Mouse (Mus musculus) left cerebral cortex, adult 9 months (tissue): ENCODE results near the gene Spata1.
"Not testable (repeated sequence)": the region's sequence is repeated elsewhere in the genome, so short reads cannot be mapped to it uniquely, and the experiment has no call there.

ENCODE experiments used
- DNase-seq, 2 experiments: peaks; one replicate each; pipeline ENCODE4 v3.0.0; 2022; ENCODE audit warnings: low spot score in 2 of 2

The Spata1 gene

DNA sequence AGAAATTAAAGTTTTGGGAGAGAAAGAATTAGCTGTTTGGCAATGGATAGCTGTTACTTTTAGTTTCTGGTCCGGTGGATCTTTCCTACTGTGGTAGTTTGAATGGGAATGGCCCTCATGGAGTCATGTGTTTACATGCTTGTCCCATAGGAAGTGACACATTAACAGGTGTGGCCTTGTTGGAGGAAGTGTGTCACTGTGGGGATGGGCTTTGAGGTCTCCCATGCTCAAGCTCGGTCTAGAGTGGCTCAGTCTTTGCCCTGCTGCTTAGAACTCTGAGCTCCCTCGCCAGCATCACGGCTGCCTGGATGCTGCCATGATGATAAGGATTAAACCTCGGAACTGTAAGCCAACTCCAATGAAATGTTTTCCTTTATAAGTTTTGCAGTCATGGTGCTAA is 48.2 kb downstream of the Spata1 start:
- DNase-seq, result no peak

DNA sequence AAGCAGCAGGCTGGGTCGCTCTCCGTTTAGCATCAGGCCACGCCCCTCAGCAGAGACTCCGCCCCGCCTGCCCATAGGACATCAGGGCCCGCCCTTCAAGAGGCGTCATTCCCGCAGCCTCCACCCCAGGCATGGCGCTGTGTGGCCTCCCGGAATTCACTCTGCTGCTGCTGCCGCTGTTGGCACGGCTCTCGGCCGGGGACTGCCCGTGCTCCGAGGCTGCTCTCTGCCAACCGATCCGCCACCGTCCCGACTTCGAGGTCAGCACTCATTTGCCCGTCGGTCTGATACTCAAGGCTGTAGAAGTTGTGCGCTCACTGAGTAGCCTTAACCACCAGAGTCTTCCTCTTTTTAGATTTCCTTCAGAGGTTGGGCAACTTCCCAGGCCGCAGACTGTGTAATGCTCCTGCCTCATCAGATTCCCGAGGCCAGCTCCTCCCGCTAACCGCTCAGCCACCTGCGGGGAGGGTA is 49.1 kb downstream of the Spata1 start:
- peak; percentile 74 to 94 for DNase-seq

DNA sequence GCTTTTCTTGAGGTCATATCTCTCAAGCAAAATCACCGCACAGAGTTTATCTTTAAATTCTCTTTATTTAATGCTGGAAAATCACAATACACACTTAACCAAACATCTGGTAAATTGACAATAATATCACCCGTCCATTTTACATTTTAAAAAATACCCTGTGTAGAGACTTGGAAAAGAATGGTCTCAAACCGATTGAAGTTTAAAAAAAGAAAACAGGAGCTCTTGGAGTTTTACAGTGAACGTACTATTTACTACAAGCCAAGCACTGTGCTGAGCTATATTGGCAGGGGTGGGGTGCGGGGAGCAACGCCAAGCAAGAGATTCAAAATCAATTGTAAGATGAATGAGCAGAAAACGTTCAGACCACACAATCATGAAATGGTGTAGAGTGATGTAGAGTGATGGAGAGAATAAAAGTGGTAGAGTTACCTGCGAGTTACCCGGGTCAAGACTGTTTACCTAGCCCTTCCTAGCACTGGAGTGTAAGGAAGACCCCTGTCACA is 49.8 kb downstream of the Spata1 start, which contains the start of gene Ctbs:
Ctbs (plus strand) TSS at position 51 of the 506 bp plus-strand sequence.
- no peak for DNase-seq

DNA sequence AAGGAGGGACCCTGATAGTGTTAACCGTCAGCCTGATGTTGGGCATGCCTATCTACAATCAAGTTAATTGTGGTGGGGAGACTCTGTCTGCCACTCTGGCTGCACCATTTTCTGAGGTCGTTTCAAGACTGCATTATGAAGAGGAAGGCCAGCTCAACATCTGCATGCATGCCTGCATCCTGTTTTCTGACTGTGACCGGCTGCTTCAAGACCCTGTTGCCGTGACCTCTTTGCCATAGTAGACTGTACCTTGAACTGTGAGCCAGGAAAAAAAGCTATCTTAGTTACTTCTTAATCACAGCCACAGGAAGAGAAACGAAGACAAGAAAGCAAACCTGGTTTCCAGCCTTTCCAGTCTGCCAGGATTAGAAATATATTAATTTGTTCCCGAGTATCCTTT is 50.6 kb downstream of the Spata1 start:
- DNase-seq, result no peak

DNA sequence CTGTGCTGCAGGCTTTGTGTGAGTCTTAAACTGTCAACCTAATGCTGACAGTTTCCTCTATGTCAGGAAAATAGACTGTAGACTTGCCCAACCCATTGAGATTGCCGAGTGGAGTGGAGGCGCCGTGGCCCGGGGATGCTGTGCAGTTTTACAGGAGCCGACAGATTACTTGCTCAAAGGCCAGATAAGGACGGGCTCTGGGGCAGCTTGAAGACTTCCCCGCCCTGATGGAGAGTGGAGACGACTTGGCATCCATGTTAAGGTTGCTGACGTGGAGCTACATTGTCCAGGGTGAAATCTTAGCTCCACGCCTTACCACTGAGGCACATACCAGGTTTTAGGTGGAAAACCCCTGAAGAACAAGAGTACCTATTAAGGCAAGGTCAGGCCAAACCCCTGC is 51.2 kb downstream of the Spata1 start:
- no peak for DNase-seq

DNA sequence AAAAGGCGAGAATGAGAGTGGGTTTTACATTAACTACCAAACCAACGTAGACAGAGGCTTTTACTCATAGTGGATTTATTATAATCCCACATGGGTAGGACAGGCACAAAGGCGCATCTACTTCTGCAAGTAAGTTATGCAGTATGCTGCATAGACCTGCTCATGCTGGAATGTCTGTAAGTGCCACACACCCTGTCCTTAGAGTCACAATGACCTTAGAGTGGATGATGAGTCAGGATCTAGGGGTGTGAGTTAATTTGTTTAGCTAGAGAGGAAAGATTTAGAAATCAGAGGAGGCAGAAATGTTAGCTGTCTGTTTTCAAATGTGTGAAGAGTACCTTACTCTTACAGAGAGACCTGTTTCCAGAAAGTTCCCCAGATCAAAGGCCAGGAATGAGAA is 52.0 kb downstream of the Spata1 start:
- DNase-seq, result no peak

DNA sequence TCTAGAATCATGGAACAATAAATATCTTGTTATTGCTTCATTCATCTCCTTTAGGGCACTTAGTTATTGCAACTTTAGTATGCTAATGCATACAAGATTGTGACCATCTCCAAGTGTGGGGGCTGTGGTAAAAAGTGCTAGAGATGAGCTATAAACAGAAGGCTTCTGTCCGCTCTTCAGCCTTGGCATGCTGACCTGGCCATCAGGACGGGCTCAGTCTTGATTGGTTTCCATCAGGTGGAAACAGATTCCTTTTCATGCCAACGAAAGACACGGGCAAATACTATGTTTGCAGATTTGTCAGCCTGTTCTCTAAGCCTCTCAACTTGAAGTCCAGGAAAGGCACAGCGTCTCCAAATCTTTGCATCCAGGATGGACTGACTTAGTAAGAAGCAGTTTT is 52.4 kb downstream of the Spata1 start:
- DNase-seq, result no peak

DNA sequence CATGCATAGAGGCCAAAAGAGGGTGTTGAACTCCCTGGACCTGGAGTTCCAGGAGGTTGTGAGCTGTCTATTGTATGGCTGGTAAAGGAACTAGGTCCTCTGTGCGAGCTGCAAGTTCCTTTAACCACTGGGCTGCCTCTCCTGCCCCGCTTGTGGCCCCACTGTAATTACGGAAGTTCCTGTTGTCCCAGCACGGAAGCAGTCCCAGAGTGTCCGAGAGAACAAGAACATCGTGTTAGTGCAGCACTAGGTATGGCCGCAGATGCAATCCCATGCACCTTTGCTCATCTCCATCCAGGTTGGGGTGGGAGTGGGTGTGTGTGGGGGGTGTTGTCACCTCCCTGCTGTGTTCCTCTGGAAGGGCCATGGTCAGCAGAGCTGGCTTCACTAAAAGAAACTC is 54.7 kb downstream of the Spata1 start:
- no peak for DNase-seq

DNA sequence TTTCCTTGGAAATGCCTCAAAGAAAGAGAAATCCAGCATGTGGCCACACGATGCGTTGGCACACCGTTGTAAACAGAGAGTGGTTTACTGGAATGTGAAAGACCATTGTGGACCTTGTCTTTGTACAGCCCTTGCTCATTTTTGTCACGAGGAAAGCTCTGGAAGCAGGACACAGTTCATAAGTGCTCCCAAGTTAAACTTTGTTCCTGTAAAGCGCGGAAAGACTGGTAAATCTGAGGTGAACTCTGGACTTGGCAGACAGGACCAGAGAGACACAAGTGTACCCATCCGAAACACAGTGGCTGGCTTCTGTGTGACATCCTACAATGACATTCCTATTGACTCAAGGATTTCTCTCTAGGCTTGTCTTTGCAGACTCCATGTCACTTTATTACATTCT is 56.2 kb downstream of the Spata1 start:
- DNase-seq, result no peak

DNA sequence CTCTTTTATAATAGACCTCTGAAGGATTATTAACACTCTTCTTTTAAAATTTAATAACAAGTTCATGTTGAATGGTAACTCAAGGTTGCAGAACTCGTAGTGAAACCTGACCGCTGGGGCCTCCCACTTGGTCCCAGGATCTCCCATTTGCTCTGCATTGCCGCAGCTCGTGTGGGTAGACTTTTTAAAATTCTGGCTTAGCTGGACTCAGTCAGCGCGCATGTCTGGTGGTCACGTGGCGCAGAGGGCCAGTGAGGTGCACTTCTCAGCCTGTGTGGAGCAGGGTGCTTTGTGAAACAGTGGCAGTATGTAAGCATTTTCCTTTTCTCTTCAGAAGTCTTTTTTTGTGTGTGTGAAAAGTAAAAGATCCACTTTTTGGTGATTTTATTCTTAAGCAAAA is 56.6 kb downstream of the Spata1 start:
- DNase-seq, result no peak

DNA sequence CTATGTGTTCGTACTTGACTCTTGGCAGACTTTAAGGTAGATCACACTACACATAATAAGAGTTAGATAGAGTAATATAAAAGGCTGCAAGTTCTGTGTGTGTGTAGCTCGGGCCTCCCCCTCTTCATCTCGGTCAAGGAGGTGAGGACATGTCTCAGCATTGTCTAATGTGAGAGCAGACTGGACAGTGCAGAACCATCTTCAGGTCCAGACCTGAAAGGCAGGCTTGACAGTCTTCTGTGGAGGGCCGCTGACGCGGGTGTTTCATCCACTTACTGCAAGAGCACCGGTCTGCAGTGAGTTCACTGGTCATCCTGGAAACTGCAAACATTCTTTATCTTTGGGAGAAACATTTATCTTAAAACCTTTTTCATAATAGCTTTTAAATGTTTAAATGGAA is 57.1 kb downstream of the Spata1 start:
- DNase-seq, result no peak

DNA sequence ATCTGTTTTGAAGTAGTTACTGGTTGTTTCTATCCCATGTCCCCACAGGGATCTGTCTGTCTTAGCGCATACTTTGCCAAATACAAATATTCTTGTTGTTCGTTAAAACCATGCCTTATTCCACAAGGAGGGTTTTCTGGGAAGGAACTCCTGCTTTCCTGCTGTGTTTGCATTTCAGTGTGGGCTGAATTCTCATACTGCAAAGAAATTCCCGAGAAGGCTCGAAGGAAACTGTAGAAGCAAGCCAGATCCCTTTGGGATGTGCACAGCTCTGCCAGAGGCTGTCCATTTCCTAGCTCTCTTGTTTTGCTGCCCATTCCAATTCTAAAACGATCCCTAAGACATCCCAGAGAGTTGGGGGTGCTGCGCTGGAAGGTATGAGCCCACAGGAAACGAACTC is 59.1 kb downstream of the Spata1 start:
- DNase-seq, result no peak

DNA sequence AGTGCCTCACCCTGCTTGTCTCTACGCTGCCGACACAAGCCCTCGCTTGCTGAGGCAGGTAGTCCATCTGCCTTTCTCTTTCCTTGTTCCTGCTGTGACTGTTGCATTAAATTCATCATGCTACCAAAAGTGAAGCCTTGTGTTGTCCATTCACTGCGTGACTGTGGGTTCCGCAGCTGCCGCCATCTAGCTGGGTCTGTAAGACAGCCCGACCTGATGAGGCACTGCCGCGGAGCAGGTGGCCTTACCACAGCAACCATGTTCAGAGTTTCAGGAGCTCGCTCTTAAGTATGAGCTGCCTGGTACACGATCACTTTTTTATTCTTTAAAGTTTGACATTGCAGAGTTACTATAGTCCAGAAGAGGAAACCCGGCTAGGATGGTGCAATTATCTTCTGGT is 59.5 kb downstream of the Spata1 start:
- no peak for DNase-seq

DNA sequence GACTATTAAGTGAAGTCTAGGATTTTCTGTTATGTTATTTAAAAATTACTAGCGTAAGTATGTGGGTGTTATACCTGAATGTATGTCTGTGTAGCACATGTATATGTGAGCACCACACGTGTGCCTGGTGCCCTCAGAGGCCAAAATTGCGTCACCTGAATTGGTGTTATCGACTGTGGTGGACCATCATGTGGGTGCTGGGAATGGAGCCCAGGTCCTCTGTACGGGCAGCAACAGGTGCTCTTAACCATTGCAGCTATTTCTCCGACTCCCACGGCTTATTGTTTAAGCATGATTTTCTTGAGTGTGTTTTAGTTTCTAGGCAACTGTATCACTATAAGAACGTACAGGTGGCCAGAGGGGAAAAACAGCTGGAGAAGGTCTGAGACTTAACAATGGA is 63.4 kb downstream of the Spata1 start:
- no peak for DNase-seq

DNA sequence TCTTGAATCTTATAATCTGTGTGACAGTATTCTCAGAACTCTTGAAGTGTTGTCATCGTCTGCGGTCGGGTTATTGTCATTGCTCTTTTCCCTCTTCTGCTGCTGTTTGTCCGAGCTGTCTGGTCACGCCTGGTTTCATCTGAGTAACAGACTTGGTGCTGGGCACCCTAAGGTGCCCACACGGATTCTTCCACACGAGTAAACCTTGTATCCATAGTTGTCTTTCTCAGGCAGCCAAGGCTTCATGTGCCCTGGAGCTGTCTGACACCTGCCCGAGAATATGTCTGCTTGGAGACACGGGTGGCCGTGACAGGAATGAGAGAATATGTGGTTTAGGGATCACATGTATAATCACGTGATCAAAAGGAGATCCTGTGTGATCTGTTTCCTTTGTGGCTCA is 64.0 kb downstream of the Spata1 start:
- DNase-seq, result no peak

DNA sequence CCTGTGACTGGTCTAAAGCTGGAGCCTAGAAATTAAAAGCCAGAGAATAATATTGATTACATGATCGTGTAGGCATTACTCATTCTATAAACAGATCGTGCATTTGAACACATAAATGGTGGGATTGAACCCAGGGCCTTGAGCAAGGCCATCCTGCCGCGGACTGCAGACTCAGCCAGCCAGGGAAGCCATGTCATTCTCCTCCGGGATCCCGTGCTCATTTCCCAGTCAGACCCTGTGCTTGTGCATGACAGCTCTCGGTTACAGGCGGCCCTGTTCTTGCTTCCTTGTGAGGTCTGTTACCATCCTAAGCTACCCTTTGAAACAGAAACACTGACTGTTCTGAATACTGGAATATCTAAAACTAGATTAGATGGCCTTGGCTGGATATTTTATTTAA is 64.9 kb downstream of the Spata1 start:
- no peak for DNase-seq

DNA sequence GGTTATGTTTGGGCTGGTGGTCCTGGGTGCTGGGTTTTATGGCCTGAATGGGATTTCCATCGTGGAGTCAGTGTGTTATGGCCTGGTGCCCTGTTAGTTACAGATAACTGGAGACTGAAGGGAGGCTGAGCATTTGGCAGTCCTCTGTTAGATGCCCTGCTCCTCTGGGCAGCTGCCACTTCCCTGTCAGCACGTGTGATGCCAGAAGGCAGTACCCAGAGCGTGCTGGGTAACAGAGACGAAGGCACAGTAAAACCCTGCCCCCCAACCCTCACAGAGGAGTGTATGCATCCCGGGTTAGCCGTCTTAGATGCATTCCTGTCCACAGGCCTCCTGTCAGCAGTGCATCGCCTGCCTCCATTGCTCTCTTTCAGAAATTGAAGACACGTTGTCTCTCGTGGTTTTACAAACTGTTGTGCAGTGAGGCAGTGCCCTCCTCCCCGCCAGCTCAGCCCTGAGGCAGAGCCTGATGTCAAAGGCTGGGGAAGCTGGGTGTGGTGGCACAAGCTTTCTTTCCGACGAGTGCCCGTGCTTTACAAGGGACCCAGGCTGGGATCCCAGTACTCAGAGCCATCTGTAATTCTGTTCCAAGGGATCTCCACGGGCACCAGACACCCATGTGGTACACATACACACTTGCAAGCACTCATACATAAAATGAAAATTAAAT is 65.7 kb downstream of the Spata1 start:
- no peak for DNase-seq

DNA sequence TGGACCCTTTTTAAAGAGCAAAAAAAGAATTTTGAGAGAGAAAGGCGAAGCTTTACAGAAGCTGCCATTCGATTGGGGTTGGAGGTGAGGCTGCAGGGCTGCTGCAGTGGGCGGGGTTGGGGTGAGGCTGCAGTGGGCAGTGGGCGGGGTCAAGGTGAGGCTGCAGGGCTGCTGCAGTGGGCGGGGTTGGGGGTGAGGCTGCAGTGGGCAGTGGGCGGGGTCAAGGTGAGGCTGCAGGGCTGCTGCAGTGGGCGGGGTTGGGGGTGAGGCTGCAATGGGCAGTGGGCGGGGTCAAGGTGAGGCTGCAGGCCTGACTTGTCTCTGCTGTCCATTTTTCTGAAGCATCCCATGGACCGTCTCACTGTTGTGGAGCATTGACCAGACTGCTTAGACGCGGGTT is 66.5 kb downstream of the Spata1 start:
- DNase-seq, result not testable (repeated sequence)

DNA sequence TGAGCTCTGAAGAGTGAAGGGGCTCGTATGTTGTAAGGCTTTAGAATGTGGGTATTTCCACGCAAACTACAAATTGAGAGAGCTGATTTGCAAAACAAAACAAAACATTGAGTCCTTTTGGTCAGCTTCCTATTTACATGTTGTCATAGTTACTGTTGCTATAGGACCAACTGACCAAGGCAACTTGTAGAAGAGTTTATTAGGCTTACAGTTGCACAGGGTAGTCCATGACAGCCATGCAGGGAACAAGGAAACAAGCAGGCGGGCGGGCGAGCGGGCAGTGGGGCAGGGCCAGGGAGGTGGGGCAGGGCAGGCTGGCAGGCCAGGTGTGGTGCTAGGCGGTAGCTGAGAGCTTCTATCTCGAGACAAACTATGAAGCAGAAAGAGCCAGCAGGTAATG is 73.1 kb downstream of the Spata1 start:
- no peak for DNase-seq

DNA sequence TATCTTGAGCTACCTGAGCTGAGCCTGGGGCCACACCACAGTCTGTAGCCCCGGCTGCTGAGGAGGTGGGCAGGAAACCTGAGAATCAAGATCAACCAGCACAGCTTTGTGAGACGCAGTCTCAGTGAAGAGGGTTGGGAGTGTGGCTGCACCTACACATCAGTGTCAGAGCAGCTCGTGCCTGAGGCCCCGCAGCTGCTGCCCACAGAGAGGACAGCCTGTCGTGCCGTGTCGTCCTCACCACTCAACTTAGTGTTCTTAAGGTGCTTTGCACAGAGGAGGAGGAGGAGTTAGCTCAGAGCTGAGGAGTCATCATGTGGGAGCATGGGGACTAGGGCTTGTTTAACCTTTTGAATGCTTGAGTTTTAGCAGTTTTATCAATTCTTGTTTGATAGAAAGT is 73.7 kb downstream of the Spata1 start:
- DNase-seq, result no peak

DNA sequence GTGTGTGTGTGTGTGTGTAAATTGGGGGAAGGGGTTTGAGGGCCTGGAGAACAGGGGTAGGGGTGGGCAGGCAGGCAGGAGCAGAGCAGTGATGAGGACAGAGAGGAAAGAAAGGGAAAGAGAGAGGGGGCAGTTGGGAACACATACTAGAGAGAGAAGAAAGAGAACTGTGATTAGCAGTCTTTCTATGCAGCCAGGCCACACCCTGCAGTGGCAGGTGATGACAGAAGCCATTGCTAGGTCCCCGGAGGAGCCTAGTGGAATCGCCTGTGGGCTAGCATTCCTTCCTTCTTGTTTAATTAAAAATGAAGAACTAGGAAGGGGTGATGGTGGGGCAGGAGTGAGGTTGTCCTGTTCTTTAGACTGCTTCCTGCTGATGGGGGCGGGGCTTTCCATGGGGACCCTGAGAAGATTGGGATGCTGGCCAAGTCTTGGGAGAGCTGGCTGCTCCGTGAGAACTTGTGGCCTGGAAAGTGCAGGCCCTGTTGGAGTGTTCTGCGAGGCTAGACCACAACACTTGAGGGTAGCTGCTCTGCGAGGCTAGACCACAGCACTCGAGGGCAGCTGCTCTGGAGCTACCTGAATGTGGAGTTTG is 75.2 kb downstream of the Spata1 start:
- no peak for DNase-seq

DNA sequence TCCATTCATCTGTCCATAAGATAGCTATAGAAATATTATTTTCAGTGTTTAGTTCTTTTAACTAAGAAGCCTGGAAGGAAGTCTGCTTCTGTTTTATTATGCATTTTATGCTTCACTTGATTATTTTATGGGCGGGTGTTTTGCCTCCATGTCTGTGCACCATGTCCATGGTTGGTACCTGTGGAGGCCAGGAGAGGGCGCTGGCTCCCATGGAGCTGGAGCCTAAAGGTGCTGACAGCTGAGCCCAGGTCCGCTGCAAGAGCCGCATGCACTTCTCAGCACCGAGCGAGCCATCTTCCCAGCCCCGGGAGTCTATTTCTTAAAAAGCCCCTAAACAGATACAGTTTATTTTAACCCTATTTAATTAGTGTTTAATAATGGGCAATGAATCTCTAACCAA is 75.8 kb downstream of the Spata1 start:
- DNase-seq, result no peak

DNA sequence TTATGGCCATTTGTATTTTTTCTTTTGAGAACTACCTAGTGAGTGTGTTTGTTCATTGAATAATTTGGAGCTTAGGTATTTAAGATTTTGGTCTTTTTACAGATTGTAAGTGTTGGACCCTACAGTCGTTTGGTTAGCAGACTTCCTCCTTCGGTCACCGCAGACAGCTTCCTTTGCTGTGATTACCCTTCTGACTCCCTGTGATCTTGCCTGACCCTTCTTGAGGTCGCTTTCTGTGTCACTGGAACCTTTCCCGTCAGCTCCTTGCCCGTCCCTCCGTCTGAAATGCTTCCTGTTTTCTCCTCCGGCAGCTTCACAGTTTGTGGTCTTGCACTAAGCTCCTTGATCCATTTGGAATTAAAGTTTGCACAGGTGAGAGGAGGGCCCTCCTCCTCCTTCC is 77.8 kb downstream of the Spata1 start:
- DNase-seq, result no peak
